Mouse (Mus musculus) kidney, postnatal 10 days (tissue): ENCODE measurements around the gene Stxbp2.

Experiments used
- DNase-seq: peaks from one replicate; pipeline ENCODE4 v3.0.0; 2021; ENCODE audit warnings: mixed read lengths

Gene Stxbp2

DNA sequence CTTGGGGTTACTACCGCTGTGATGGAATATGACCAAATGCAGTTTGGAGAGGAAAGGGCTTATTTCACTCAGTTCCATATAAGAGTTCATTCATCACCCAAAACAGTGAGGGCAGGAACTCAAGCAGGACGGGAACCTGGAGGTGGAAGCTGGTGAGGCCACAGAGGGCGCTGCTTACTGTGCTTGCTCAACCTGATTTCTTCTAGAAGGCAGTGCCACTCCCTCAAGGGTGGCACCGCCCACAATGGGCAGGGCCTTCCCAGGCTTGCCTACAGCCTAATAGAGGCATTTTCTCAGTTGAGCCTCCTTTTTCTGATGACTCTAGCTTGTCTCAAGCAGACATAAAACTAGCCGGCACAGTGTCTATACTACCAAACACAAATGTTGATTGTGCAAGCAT lies 15.0 kb downstream of the Stxbp2 start:
- peak; percentile 67 for DNase-seq

DNA sequence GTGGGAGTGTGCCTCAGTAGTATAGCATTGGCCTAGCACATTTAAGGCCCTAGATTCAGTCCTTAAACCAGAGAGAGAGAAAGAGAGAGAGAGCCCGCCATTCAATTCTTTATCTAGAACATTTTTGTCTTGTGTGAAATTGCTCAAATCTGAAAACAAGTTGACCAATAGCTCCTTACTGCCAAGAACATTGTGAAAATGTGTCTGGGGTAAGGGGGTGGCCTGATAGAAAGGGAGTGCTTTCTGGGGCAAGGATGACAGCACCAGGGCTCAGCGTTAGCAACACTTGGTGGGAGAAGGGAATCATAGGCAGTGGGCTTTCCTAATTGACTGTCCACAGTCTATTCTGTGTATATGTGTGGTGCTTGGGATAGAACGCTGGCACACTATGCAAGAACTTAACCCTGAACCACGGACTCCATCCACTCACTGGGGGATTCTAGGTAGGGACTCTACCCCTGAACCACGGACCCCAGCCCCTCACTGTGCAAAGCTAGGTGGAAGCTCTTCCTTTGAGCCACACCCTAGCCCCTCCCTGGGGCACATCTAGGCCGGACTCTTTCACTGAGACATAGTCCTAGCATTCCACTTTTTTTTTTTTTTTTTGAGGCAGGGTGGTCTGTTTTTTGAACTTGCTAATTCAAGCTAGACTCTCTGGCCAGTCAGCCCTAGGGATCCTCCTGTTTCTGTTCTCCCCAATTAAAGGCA lies 16.2 kb downstream of the Stxbp2 start:
- no peak for DNase-seq

DNA sequence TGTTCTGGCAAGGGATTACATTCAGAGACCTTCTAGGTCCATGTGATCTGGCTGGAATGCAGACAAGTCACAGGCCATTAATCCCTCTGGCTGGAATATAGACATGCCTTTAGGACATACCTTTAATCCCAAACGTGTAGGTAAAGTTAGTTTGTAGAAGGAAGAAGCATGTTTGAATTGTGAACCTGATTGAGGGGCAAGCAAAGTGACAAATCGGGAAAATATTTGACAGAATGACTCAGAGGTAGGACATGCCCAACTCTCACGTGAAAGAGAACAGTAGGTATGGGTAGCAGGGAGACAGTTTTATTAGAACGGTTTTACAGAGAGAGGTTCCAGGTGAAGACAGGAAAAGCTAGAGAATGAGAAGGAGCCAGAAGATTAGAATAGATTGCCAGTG lies 16.8 kb downstream of the Stxbp2 start:
- no peak for DNase-seq

DNA sequence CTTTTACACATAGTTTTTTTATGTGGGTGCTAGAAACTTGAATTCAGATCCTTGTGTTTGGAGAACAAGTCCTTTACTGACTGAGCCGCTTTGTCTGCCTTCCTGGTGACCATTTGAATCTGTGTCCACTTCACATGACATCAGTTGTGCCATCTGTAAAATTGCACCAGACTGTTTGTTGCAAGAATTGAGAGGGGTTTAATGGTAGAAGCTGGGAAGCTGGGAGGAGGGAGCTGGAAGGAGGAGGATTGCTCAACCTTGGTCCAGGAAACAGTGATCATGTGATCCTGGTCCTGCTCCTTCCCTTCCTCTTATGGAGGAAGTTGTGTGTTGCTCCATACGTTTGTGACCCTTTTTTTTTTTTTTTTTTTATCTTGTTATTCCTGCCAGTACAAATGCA lies 17.5 kb downstream of the Stxbp2 start:
- DNase-seq, result no peak

DNA sequence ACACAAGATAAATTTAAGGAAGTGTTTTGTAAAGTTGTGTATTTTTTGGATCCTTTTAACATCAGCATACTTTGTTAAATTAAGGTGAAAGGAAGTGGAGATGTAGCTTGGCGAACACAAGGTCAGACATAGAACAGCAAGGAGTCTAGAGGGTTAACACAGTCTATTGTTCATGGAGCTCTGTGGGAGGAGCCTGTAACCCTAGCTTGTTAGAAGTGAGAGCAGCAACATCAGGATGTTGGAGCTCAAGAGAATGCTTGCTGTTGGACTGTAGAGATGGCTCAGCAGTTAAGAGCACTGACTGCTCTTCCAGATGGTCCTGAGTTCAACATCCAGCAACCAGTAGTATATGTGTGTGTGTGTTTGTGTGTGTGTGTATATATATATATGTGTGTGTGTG lies 18.2 kb downstream of the Stxbp2 start:
- no peak for DNase-seq

DNA sequence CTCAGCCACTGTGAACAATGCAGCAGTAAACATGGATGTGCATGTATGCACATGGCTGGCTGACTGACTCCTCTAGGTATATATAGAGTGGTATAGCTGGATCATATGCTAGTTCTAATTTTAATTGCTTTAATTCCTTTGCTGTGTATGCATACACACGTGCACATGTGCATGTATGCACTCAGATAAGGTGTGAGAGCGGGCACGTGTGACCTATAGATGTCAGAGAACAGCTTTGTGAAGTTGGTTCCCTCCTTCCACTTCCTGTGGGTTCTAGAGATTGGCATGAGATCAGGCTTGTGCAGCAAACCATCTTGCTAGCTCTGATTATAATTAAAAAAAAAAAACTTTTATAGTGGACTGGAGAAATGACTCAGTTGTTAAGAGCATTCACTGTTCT lies 22.1 kb downstream of the Stxbp2 start:
- no peak for DNase-seq

DNA sequence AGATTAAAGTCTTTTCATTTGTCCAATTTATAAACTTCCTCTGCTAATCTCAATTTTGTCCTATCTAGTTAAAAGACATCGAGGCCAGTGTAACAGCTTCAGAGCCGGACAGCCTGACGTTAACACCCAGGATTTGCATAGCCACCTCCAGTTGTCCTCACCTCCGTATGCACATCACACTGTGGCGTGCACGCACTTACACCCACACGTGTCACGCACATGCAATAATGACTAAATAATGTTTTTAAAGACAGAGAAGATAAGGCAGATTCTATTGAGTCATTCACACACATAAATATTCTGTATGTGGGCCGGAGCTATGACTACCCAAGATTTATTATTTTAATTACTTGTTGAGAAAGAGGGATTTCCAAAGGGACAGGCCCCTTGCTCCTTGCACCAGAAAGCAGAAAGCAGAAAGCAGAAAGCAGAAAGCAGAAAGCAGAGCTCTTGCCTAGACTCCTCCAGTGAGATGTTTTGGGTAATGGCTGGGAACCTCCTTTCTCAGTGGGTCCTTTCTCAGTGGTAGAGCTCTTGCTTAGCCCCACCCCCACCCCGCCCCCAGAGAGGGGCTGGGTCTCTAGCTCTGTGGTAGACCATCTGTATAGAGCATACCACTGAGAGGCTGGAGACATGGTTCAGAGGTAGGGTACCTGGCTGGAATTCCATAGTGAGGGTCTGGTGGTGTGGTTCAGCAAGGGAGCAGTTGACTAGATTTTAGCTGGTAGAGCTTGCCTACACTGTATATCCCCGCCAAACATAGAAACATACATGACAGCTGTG lies 24.2 kb downstream of the Stxbp2 start:
- no peak for DNase-seq

DNA sequence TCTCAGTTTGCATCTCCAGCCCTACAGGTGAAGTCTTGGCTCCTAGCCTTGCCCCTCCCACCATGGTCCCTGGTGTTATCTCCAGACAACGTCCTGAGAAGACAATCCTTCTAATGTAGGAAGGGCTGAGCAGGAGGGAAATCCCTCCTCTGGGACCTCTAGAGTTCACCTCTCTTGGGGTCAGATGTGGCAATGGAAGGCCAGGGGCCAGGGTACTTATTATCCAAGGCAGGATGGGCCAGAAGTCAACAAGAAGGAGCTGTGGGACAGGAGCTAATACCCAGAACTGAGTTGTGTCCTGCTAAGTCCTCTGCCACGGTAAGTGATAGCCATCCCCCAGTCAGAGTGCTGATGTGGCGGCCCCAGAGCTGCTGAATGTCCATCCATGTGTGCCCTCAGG lies 24.8 kb downstream of the Stxbp2 start, which contains the start of gene Retn:
Retn (plus strand) TSS at position 245 of the 400 bp plus-strand sequence.
- DNase-seq, result no peak

DNA sequence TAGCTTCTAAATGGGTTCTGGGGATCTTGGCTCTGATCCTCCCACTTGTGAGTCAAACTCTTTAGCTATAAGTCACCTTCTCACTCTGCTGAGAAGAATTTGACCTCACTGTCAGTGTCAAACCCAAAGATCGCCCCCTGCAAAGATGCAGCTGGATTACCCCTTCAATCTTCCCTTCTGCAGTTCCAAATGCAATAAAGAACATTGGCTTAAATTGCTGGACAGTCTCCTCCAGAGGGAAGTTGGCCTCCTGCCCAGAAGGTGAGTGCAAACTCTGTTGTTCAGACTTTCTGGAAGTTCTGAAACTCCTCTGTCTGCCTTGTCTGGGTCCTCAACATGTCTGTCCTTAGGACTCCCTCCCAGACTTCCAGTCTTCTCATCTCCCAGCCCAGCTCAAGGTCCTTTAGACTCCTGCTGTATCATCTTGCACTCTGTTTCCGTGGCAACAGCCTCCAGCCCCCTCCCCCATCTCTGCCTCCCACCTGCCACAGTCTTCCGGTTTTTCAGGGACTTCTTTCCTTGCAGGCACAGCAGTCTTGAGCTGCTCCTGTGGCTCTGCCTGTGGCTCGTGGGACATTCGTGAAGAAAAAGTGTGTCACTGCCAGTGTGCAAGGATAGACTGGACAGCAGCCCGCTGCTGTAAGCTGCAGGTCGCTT lies 26.1 kb downstream of the Stxbp2 start:
- peak; percentile 30 for DNase-seq

DNA sequence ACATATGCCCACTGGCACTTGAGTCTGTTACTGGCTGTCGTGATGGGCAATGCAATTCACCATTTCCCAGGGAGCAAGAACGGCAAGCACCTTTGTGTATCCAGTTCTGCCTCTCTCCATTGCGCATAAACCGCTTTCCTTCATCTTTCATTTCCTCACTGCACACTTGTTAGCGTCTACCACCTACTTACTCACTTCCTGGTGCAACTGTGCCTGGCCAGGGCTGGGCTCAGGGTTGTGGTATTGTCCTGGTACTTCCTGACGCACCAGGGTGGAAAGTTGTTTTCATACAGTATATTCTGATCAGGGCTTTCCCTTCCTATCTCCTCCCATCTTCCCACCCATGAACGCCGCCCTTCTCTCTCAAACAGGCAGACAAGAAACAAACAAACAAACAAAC lies 30.1 kb downstream of the Stxbp2 start:
- no peak for DNase-seq

DNA sequence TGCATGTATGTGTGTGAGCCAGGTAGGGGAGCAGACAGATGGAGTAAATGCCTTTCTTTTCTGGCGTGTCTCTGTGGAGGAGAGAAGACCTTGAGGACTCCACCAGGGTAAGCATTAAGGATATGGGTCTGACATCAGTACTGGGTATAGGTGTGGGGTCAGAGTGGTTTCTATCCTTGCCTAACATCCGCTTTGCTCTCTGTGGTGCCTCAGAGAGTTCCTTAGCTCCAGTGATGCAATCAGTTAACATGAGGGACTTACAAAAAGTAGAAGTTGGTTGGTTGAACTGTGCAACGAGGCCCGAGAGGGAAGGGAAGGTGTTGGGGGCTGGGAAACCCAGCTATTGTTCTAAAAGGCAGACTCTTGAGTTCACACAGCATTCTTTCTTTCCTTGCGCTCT lies 33.6 kb downstream of the Stxbp2 start:
- DNase-seq, result no peak

DNA sequence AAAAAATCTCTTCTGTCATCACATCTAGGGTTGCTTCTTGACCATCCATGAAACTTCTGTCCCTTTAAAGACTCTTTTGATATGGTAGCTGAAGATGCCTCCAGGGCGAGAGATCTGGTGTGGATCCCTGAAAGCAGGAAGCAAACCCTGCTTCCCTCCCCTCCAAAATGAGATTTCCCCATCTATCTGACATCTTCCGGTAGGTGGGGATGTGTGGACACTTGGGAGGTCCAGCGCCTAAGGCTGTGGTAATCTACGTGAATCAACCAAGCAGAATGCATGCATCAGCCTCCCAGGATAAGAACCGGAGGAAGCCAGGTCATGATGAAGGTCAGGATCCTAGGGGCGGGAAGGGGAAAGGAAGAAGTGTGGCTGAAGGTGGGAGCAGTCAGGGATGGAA lies 34.8 kb downstream of the Stxbp2 start, which contains the start of gene Mcemp1:
Mcemp1 (plus strand) TSS at position 248 of the 400 bp plus-strand sequence.
- DNase-seq, result no peak

DNA sequence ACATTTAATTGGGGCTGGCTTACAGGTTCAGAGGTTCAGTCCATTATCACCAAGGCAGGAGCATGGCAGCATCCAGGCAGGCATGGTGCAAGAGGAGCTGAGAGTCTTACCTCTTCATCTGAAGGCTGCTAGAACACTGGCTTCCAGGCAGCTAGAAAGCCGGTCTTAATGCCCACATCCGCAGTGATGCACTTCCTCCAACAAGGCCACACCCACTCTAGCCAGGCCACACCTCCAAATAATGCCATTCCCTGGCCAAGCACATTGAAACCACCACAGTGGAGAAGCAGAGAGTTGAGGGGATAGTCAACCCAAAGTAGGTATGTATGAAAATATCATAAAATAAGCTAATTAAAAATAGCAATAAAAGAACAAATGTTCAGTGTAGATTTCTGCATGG lies 39.6 kb downstream of the Stxbp2 start:
- no peak for DNase-seq

DNA sequence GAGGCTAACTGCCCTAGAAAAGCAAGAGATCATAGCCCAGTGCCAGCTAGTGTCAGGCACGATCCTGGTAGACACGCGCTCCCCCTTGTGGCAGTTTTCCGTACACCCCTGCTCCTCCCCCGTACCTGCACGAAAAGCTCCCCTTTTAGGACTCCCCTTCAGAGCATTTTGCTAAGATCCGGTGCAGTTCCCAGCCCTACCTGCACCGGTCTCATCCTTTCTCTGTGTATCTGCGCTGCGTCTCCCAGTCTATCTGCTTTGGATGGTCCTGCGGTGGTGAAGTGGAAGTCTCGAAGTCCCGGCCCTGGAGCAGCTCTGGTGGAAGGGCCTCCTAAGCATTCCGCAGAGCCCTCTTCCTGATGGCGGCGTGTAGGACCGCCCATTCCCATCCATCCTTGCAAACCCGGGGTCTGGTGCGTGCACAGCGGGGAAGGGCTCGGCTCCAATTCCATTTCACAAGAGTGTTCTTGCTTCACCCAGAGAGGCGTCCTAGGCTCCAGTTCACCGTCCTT lies 41.3 kb downstream of the Stxbp2 start, which contains the start of gene Fcor:
Fcor (minus strand) TSS at position 383 of the 512 bp plus-strand sequence.
- peak; percentile 89 for DNase-seq

DNA sequence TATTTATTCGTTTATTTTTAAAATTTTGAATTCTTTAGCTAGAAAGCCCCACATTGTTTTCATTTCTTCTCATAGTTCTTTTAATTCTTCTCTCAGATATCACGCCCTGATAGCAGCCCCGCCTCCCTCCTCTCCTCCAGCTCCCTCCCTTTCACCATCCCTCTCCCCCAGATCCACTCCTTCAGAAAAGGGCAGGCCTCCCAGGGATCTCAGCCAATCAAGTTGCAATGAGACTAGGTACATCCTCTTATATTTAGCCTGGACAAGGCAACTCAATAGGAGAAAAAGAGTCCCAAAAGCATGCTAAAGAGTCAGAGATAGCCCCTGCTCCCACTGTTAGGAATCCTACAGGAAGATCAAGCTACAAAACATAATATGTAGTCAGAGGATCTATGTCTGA lies 43.9 kb downstream of the Stxbp2 start:
- no peak for DNase-seq

DNA sequence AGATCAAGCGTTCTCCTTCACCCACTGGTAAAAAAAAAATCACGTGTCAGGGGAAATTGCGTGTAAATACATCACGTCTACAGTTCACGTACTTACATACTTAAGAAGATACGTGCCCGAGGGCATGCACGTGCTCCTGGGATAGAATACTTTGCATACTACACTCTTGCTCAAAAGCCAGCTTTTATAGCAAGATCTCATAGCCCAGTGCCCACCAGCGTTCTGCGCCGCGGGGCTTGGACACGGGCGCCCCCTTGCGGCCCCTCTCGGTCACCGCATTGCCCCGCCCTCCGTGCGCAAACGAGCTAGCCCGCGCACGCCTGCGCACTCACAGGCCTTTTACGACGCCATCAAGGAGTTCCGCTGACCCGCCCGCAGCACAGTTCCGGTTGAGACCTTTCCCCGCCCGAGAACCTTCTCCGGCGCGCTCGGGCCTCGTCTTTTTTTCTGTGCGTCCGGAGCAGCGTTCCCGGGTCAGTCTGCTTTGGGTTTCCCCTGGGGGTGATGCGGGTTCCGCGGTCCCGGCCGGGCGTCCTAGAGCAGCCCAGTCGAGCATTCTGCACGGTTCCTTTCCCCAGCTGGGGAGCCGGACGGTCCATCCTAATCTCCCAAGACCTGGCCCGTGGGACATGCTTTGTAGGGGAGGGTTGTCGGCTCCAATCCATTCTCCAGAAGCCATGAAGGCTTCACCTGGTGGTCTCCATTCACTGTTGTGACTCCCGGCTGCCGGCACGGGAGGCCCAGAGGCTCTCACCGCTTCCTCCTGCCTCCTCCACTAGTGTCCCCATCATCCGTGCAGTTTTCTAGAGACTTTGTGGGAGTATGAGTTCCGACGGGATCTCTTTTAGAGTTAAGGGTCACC lies 45.6 kb downstream of the Stxbp2 start, which contains the start of gene Trappc5:
Trappc5 (plus strand) TSS at position 169 of the 862 bp plus-strand sequence.
- DNase-seq, result peak; percentile 96

DNA sequence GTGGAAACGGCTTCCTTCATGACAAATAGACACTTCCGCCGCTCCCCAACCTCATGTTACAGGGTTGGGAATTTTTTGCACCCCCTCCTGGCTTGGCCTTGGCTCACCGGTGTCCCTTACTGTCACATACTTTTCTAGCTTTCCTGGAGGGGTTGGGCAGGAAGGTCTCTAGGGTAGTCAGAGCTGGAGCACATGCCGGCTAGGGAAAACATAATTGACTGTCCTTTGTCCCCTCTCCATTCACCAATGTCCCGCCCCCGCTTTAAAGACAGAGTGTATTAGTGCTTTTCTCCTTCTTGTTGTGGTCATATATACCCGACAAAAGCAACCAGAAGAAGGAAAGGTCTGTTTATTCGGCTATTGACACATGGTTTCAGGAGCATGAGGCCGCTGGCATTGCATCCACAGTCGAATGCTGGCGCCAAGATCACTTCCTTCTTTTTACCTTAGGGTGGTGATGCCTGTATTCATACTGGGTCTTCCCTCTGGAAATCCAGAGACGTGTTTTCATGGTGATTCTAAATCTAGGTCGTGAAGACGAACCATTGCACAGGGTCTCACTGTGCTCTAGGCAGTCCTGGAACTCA lies 46.3 kb downstream of the Stxbp2 start:
- no peak for DNase-seq

DNA sequence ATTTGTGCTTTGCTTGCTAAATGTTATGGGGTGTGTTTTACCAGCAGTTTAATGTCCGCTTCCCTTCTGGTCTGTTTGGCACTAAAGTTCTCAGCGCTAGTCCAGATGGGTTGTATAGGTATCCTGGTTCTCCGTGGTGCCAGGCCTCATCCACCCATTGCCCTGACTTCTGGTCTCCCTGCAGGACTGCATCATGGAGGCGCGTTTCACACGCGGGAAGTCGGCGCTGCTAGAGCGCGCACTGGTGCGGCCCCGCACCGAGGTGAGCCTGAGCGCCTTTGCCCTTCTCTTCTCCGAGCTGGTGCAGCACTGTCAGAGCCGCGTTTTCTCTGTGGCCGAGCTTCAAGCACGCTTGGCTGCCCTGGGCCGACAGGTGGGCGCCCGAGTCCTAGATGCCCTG lies 48.1 kb downstream of the Stxbp2 start:
- DNase-seq, result no peak

DNA sequence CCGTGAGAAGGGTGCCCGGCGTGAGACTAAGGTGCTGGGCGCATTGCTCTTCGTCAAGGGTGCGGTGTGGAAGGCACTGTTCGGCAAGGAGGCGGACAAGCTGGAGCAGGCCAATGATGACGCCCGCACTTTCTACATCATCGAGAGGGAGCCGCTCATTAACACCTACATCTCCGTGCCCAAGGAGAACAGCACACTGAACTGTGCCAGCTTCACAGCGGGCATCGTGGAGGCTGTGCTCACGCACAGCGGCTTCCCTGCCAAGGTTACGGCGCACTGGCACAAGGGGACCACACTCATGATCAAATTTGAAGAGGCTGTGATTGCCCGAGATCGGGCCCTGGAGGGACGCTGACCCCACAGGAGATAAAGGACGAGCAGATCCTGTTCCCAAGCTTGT lies 48.5 kb downstream of the Stxbp2 start:
- no peak for DNase-seq

DNA sequence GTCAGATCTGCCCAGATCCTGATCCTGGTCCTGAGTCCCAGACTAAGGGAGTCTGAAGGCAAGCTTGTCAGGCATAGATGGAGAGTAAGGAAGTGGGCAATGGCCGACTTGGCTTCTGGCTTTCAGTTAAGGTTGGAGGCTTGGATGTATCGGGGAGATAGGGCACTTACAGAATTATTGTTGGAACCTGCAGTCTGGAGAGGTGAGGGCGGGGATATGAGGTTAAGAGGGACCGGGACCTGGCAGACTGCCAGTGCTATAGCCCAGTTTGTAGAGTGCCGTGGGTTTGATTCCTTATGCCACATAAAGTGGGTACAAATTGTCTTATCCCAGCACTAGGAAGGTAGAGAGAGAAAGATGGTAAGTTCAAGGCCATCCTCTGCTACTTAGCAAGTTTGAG lies 48.9 kb downstream of the Stxbp2 start:
- no peak for DNase-seq

DNA sequence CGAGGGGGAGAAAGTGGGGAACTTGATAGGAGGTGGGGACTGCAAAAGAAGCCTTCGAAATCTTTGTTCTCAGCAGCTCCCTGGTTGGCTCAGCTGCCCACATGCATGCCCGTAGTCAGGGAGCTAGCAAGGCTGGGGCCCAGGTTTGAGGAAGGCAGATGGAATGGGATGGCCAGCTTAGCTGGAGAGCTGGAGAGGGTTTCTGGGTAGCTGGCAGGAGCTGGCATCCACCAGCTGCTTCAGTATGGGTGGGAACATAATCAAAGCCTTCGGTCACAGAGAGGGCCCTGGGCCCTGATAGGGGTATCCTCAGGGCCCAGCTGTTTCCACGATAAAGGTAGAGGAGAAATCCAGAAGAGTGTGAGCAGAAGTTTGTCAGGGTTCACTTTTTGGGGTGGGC lies 51.7 kb downstream of the Stxbp2 start:
- no peak for DNase-seq
